Mouse (Mus musculus): ENCODE results near the gene Plcd3. TPM values are rescaled to one million over a fixed set of nuclear protein-coding genes. Genes with fewer than 3 reads are reported as not detected.
A peak's percentile ranks its signal among the peaks of the same experiment; 100 is the strongest.

The Plcd3 gene
- polyA plus RNA-seq, 1 experiment from 2014 or later = 7.6 TPM

DNA sequence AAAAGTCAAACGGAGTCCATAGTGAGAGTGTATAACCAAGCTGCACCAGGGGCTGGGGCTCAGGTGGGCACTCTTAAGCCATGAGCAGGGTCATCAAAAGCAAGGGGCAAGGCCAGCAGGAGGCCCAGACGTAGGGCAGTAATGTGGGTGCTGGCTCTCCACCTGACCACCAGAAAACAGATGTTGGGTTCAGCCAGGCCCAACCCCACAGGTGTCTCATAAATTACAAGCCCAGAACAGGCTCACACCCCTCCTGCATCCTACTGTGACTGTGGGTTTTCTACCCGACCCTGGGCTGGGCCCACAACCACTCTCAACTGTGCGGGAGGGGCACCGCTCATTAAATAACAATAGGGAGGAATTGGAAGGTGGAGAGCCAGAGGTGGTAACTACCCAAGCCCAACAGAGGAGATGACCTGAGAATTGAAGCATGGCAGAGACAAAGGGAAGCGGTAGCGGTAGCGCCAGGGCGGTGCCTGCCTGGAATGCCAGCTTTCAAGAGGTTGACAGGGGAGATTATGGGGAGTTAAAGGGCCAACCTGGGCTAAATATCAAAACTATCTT lies 6.3 kb downstream of the Plcd3 start:
- Histone ChIP-seq H3K27me3 (peaks cover 5% of the 10 kb centered on the region; the same call in 1 of the 2 replicates), H3K9me3 (replicated peaks) (no peaks in the 10 kb centered on the region), H3K4me2 (replicated peaks) (no peak overlapping the region), H3K27ac (replicated peaks) (no peak overlapping the region), H3K4me3 (replicated peaks) (no peak overlapping the region), H3K9ac (no peak overlapping the region), H3K4me1 (peaks cover 29% of the 10 kb centered on the region), H3K36me3 (no peaks in the 10 kb centered on the region)
- 72% methylated on average over 9 of the region's 9 CpGs for WGBS
- ATAC-seq (ENCODE audit: insufficient number of reproducible peaks, low FRiP score, low TSS enrichment, low read depth) = no peak

DNA sequence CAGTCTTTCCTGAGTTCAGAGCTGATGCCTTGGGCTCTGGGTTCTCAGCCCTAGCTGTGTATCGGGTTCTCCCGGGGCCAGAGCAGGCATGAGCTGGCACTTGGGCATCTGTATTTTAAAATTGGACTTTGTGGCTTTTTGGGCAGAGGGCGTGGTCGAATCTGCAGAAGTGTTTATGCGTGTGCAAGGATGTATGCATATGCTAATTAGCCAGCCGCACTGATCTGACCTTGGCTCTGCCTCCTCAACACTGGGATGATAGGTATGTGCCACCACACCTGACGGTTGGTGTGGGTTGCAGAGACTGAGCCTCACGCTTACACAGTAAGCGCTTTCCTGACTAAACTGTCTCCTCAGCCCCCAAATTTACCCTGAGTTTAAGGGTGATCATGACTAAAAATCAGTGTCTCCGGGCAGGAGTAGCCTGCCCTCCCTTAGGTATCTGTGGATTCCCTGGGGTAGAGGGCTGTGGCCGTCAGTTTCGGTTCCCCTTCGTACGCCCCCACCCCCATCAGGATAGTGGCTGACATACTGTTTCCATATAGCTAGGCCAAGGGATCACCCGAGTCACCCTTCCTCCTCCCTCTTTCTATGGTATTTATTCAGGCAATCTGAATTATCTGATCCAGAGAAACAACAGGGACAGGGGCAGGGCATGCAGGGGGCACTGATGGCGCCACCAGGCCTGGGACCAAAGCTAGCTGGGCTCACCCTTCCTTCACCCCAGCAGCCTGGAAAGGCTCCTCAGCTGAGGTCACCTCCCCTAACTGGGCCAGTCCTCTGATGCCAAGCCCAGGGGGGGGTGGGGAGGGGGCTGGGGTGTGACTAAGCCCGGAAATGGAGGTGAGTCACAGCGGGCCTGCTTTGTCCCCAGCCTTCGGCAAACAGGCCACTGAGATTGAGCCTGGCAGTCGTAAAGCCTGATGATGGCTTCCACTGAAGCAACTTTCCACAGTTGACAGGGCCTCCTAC lies 7.3 kb downstream of the Plcd3 start:
- Histone ChIP-seq H3K4me2 (replicated peaks) (no peak overlapping the region), H3K4me1 (peaks cover 25% of the 10 kb centered on the region), H3K27me3 (no peaks in the 10 kb centered on the region), H3K4me3 (replicated peaks) (no peak overlapping the region), H3K9me3 (replicated peaks) (no peaks in the 10 kb centered on the region), H3K9ac (no peak overlapping the region), H3K36me3 (no peaks in the 10 kb centered on the region), H3K27ac (replicated peaks) (no peak overlapping the region)
- no peak for ATAC-seq (ENCODE audit: insufficient number of reproducible peaks, low FRiP score, low TSS enrichment, low read depth)
- WGBS = 66% methylated on average over 20 of the region's 20 CpGs

DNA sequence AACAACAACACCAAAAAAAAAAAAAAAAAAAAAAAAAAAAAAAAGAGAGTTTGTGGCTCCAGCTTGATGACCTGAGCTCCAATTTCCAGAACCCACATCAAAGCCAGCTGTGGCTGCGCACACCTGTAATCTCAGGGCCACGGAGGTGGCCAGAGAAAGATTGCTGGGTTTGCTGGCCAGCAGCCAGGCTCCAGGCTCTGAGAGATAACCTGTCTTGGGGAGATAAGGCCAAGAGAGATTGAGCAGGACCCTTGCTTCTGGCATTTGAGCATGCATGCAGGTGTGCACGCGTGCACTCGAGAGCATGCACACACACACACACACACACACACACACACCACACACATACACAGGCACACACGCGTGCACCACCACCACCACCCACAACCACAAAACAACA lies 8.2 kb downstream of the Plcd3 start:
- WGBS = 88% methylated on average over 7 of the region's 7 CpGs

DNA sequence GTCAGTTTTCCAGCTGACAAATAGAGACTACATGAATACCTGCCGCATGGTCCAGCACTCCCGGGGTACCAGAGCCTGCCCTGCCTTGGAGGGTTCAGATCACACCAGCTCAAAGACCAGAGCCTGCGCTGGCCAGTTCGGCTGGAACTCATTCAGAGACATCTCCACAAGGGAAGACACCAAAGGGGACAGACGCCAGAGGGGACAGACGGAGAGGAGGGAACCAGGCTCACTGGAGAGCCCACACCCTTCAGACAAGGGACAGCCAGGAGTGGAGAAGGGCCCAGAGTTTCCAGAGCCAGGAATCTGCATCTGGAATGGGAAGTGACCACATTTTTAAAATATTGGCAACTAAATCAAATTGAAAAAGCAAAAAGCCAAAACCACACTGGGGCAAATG lies 19.8 kb downstream of the Plcd3 start:
- no peak overlapping the region for H3K4me3 ChIP-seq (replicated peaks)
- no peak overlapping the region for H3K27ac ChIP-seq (replicated peaks)
- H3K9ac ChIP-seq = no peak overlapping the region
- no peak overlapping the region for H3K4me2 ChIP-seq (replicated peaks)
- ATAC-seq (ENCODE audit: insufficient number of reproducible peaks, low FRiP score, low TSS enrichment, low read depth) = no peak
- peaks cover 14% of the 10 kb centered on the region; the same call in 1 of the 2 replicates for H3K4me1 ChIP-seq
- 56% methylated on average over 6 of the region's 6 CpGs for WGBS
- no peaks in the 10 kb centered on the region for H3K9me3 ChIP-seq (replicated peaks)
- no peaks in the 10 kb centered on the region; the same call in 1 of the 2 replicates for H3K36me3 ChIP-seq
- H3K27me3 ChIP-seq = peaks cover 15% of the 10 kb centered on the region

More for the DNA sequence above, 8.2 kb downstream of the Plcd3 start:
- Histone ChIP-seq H3K4me2 (replicated peaks) (no peak overlapping the region), H3K9me3 (replicated peaks) (no peaks in the 10 kb centered on the region), H3K36me3 (no peaks in the 10 kb centered on the region), H3K27me3 (no peaks in the 10 kb centered on the region), H3K4me3 (replicated peaks) (no peak overlapping the region), H3K4me1 (peaks cover 22% of the 10 kb centered on the region), H3K27ac (replicated peaks) (no peak overlapping the region), H3K9ac (no peak overlapping the region)
- no peak for ATAC-seq (ENCODE audit: insufficient number of reproducible peaks, low FRiP score, low TSS enrichment, low read depth)

DNA sequence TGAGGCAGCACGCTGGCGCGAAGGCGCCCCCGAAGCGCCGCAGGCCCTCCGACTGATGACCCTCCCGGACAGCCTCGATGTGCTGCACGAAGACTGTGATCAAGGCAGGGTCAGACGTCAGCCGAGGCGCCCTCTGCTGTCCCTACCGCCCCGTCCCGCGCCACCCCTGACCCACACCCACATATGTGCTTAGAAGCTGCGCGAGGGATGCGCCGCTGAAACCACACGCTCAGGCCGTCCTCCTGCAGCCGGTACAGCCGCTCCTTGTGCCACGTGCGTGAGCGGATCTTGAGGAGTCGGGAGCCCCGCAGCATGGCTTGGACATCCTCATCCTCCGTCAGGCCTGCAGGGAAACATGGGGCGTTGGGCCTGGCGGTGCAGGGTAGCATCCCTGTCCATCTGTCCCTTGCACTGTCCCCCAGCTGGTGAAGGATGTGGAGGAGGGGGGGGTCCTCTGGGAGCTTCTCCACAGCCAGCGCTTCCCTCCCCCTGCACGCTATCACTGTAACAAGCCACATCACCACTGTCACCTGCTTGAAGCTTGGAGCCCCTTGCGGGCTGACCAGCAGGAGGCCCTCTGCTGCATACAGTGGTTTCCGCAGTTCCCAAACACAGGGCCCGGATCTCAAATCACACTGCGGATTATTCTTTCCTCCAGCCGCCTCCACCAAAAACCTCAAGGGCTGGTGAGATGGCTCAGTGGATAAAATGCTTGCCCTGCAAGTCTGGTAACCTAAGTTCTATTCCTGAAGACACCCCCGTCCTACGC lies 21.0 kb downstream of the Plcd3 start:
- Histone ChIP-seq H3K36me3 (no peaks in the 10 kb centered on the region; the same call in 1 of the 2 replicates), H3K4me1 (peaks cover 14% of the 10 kb centered on the region; the same call in 1 of the 2 replicates), H3K27ac (replicated peaks) (no peak overlapping the region), H3K9ac (peak overlapping the region; percentile 3; the same call in 1 of the 2 replicates), H3K4me3 (replicated peaks) (peak overlapping the region; percentile 28), H3K27me3 (peaks cover 15% of the 10 kb centered on the region), H3K9me3 (replicated peaks) (no peaks in the 10 kb centered on the region), H3K4me2 (replicated peaks) (peak overlapping the region; percentile 49)
- WGBS = 5% methylated on average over 43 of the region's 43 CpGs
- no peak for ATAC-seq (ENCODE audit: insufficient number of reproducible peaks, low FRiP score, low TSS enrichment, low read depth)

DNA sequence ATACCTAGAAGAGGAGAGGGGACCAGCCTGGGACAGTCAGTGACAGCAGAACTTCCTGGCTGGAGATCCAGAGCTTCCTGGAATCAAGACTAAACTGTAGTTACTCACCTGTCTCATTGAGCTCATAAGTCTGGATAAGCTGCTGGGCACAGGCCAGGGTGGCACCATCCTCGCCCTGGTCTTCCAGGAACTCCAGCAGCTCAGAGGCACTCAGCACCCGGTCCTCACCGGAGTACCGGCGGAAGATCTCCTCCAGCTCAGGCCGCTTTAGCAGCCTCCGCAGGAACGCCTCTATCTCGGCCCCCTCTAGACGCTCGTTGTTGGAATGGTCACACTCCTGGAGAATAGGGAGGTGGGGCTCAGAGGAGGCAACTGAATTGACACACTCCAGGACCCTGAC lies 23.3 kb downstream of the Plcd3 start:
- ATAC-seq (ENCODE audit: insufficient number of reproducible peaks, low FRiP score, low TSS enrichment, low read depth) = no peak
- Histone ChIP-seq H3K9ac (no peak overlapping the region), H3K4me3 (replicated peaks) (no peak overlapping the region), H3K4me1 (peaks cover 14% of the 10 kb centered on the region; the same call in 1 of the 2 replicates), H3K9me3 (replicated peaks) (no peaks in the 10 kb centered on the region), H3K27me3 (peaks cover 15% of the 10 kb centered on the region), H3K4me2 (replicated peaks) (no peak overlapping the region), H3K27ac (replicated peaks) (no peak overlapping the region), H3K36me3 (no peaks in the 10 kb centered on the region; the same call in 1 of the 2 replicates)
- 89% methylated on average over 11 of the region's 11 CpGs for WGBS

DNA sequence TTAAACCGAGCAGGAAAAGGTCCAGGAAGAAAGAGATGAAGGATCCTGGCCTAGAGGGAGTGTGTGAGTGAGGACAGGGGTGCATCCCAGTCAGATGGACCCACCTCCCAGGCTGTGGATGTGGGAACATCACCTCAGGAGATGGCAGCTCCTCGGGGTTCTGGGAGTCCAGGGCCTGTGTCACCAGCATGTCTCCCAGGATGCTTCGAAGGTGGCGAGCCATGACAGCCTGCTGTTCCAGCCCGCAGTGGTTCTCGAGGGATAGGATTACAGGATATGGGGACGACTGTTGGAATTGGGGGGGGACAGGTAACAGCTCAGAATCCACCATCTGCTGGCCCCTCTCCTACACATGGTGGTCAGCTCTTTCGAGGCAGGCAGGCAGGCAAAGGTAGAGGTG lies 24.9 kb downstream of the Plcd3 start:
- no peak overlapping the region for H3K4me3 ChIP-seq (replicated peaks)
- peaks cover 14% of the 10 kb centered on the region for H3K27me3 ChIP-seq
- no peak overlapping the region for H3K4me2 ChIP-seq (replicated peaks)
- H3K27ac ChIP-seq (replicated peaks) = no peak overlapping the region
- H3K9ac ChIP-seq = no peak overlapping the region
- H3K4me1 ChIP-seq = peaks cover 14% of the 10 kb centered on the region; the same call in 1 of the 2 replicates
- no peak for ATAC-seq (ENCODE audit: insufficient number of reproducible peaks, low FRiP score, low TSS enrichment, low read depth)
- WGBS = 74% methylated on average over 8 of the region's 8 CpGs
- H3K36me3 ChIP-seq = no peaks in the 10 kb centered on the region; the same call in 1 of the 2 replicates
- H3K9me3 ChIP-seq (replicated peaks) = no peaks in the 10 kb centered on the region

DNA sequence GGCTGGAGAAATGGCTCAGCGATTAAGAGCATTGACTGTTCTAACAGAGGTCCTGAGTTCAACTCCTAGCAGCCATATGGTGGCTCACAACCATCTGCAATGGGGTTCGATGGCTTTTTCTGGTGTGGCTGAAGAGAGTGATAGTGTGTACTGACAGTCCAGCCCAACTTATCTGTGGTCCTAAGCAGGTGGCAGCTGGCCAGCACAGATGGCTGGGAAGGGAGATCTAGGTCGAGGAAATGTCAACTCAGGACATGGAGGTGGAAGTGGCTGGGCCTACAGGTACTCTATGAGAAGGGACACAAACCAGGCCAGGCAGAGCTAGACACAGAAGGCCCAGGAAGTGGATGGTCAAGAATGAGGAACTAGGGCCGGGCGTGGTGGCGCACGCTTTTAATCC lies 25.4 kb downstream of the Plcd3 start:
- peaks cover 10% of the 10 kb centered on the region for H3K27me3 ChIP-seq
- no peak overlapping the region for H3K27ac ChIP-seq (replicated peaks)
- H3K36me3 ChIP-seq = peaks cover 2% of the 10 kb centered on the region
- no peaks in the 10 kb centered on the region for H3K9me3 ChIP-seq (replicated peaks)
- no peak overlapping the region for H3K4me2 ChIP-seq (replicated peaks)
- WGBS = 92% methylated on average over 7 of the region's 7 CpGs
- H3K9ac ChIP-seq = no peak overlapping the region
- H3K4me1 ChIP-seq = peaks cover 11% of the 10 kb centered on the region; the same call in 1 of the 2 replicates
- no peak for ATAC-seq (ENCODE audit: insufficient number of reproducible peaks, low FRiP score, low TSS enrichment, low read depth)
- no peak overlapping the region for H3K4me3 ChIP-seq (replicated peaks)

DNA sequence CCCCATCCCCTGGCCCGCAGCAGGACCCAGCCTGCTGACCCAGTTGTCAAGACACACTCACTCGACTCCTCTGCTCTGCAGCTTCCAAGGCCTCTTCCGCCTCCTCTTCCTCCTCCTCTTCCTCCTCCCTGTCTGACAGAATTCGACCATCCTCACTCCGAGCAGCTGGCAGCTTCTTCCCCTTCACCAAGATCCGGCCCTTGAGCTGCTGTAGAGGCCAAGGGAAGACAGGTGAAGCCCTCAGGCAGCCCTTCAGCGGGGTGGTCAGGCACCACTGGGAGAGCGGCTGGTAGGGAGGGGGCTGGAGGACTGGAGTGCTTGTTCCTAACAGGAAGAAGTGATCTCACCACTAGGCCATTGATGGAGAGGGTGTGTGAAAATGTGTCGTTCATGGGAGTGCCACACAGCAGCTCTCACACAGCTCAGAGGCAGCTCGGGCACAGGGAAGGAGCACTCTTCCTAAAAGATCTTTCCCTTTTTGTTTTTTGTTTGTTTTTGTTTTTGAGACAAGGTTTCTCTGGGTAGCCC lies 26.6 kb downstream of the Plcd3 start:
- Histone ChIP-seq H3K9ac (no peak overlapping the region), H3K4me3 (replicated peaks) (no peak overlapping the region), H3K36me3 (peaks cover 11% of the 10 kb centered on the region), H3K4me2 (replicated peaks) (no peak overlapping the region), H3K9me3 (replicated peaks) (no peaks in the 10 kb centered on the region), H3K27ac (replicated peaks) (no peak overlapping the region), H3K4me1 (no peaks in the 10 kb centered on the region), H3K27me3 (peaks cover 1% of the 10 kb centered on the region; the same call in 1 of the 2 replicates)
- WGBS = 22% methylated on average over 10 of the region's 10 CpGs
- no peak for ATAC-seq (ENCODE audit: insufficient number of reproducible peaks, low FRiP score, low TSS enrichment, low read depth)

DNA sequence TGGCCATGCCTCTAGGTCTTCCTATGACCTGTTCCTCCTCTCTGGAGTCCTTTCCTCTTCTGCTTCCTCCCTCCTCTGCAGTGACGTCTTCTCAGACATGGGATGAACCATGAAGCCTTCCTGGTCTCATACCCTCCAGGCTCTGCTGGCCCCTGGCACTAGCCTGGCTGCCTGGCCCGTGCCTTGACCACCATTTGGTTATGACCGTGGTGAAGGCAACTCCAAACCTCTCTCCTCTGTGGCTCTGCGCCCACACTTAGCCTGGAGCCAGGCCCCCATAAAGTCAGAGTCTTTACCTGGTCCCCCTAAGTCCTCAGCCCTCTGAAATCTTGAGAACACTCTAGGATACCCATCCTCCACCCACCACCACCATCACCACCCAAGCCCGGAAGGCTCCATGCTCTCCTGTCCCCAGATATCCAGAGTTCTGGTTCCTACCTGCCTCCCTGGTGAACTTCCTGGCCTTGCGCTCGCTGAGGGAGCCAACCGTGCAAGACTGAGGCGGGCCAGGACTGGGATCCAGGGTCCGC lies 27.3 kb downstream of the Plcd3 start:
- ATAC-seq (ENCODE audit: insufficient number of reproducible peaks, low FRiP score, low TSS enrichment, low read depth) = no peak
- Histone ChIP-seq H3K27ac (replicated peaks) (no peak overlapping the region), H3K27me3 (no peaks in the 10 kb centered on the region), H3K4me1 (no peaks in the 10 kb centered on the region), H3K4me3 (replicated peaks) (no peak overlapping the region), H3K36me3 (peaks cover 18% of the 10 kb centered on the region), H3K4me2 (replicated peaks) (no peak overlapping the region), H3K9ac (no peak overlapping the region), H3K9me3 (replicated peaks) (no peaks in the 10 kb centered on the region)
- WGBS = 57% methylated on average over 10 of the region's 10 CpGs

Measured in embryonic facial prominence, embryonic 15.5 days (tissue).